Mouse (Mus musculus): ENCODE measurements around the gene Ly6g6c.

GRCm38 (mm10) chr17:35058316-35058715, 6.9 kb upstream of the Ly6g6c start:
- TF ChIP-seq CTCF (IDR thresholded peaks at IDR 0.05; ENCODE audit: control insufficient read depth, insufficient read depth, low read length) (no peak), POLR2A (IDR thresholded peaks at IDR 0.05; ENCODE audit: borderline replicate concordance, control insufficient read depth, low read depth, low read length) (no peak)
